Mouse (Mus musculus) neural tube, embryonic 12.5 days (tissue): ENCODE results near the gene Ppp1r9a. TPM values are rescaled to one million over a fixed set of nuclear protein-coding genes. Genes with fewer than 3 reads are reported as not detected.

Source experiments
- ATAC-seq: fragments of 200-750 bp; cut with Nextera tagmentation; 2 replicates; pipeline ENCODE4 v1.8.0; 2017; ENCODE audit warnings: low read depth, mild to moderate bottlenecking, moderate TSS enrichment, moderate library complexity; ENCODE audit not compliant: low FRiP score
- H3K27ac ChIP-seq: fragments of 300-500 bp; sonication (generic); 2 replicates; pipeline ENCODE4 v1.5.1; 2016
- H3K27me3 ChIP-seq: fragments of 300-500 bp; sonication (generic); replicated peaks from 2 replicates; pipeline ENCODE4 v1.6.1; 2016; ENCODE audit warnings: mild to moderate bottlenecking
- H3K36me3 ChIP-seq: fragments of 300-500 bp; sonication (generic); 2 replicates; pipeline ENCODE4 v1.6.1; 2016; ENCODE audit warnings: mild to moderate bottlenecking
- H3K4me1 ChIP-seq: fragments of 300-500 bp; sonication (generic); 2 replicates; pipeline ENCODE4 v1.6.1; 2016
- H3K4me2 ChIP-seq: fragments of 300-500 bp; sonication (generic); replicated peaks from 2 replicates; pipeline ENCODE4 v1.6.1; 2016; ENCODE audit warnings: mild to moderate bottlenecking
- H3K4me3 ChIP-seq: fragments of 300-500 bp; sonication (generic); 2 replicates; pipeline ENCODE4 v1.5.1; 2016
- H3K9ac ChIP-seq: fragments of 300-500 bp; sonication (generic); 2 replicates; pipeline ENCODE4 v1.6.1; 2016; ENCODE audit warnings: mild to moderate bottlenecking
- H3K9me3 ChIP-seq: fragments of 300-500 bp; sonication (generic); 2 replicates; pipeline ENCODE4 v1.6.1; 2016; ENCODE audit warnings: mild to moderate bottlenecking
- WGBS: fragments of 180-500 bp; shearing (Covaris S2); methylation state at CpG from one replicate; pipeline ENCODE4 v1.1.7; 2016; 5-methylcytosine and 5-hydroxymethylcytosine counted together
- polyA plus RNA-seq: library from polyadenylated mRNA; unstranded; fragments of >200 nt; fragmentation: Nextera tagmentation; extraction: Ambion mirVana; gene quantifications from 2 replicates; pipeline ENCODE4 v1.2.1, GENCODE M21; 2016

Ppp1r9a gene
- polyA plus RNA-seq, 1 experiment from 2014 or later: 24.8 TPM

GRCm38 (mm10) chr6:5134986-5135385 lies 232.3 kb downstream of the Ppp1r9a start:
- WGBS: 89% methylated on average over 6 of the region's 6 CpGs
- Histone ChIP-seq H3K9ac (no peak overlapping the region), H3K36me3 (no peaks in the 10 kb centered on the region; the same call in 1 of the 2 replicates), H3K4me1 (no peaks in the 10 kb centered on the region), H3K4me2 (no peak overlapping the region), H3K27ac (no peak overlapping the region), H3K27me3 (no peaks in the 10 kb centered on the region), H3K4me3 (no peak overlapping the region), H3K9me3 (no peaks in the 10 kb centered on the region)
- no peak for ATAC-seq

- no peaks in the 10 kb centered on the region for H3K27me3 ChIP-seq
- no peaks in the 10 kb centered on the region; the same call in 1 of the 2 replicates for H3K36me3 ChIP-seq
- H3K4me2 ChIP-seq: no peak overlapping the region
- H3K27ac ChIP-seq: no peak overlapping the region
- WGBS: 84% methylated on average over 6 of the region's 6 CpGs
- H3K9me3 ChIP-seq: no peaks in the 10 kb centered on the region
- no peak overlapping the region for H3K9ac ChIP-seq
- ATAC-seq: no peak
- H3K4me1 ChIP-seq: no peaks in the 10 kb centered on the region
- H3K4me3 ChIP-seq: no peak overlapping the region
These were observed 233.3 kb downstream of the Ppp1r9a start for GRCm38 (mm10) chr6:5136046-5136445.

- no peaks in the 10 kb centered on the region for H3K27me3 ChIP-seq
- H3K27ac ChIP-seq: no peak overlapping the region
- WGBS: 89% methylated on average over 12 of the region's 12 CpGs
- H3K4me2 ChIP-seq: no peak overlapping the region
- H3K36me3 ChIP-seq: no peaks in the 10 kb centered on the region; the same call in 1 of the 2 replicates
- no peak overlapping the region for H3K4me3 ChIP-seq
- ATAC-seq: no peak
- H3K9ac ChIP-seq: no peak overlapping the region
- H3K4me1 ChIP-seq: no peaks in the 10 kb centered on the region
- no peaks in the 10 kb centered on the region for H3K9me3 ChIP-seq
These were observed 236.3 kb downstream of the Ppp1r9a start for GRCm38 (mm10) chr6:5138875-5139631.

GRCm38 (mm10) chr6:5139666-5140065 lies 236.9 kb downstream of the Ppp1r9a start:
- ATAC-seq: no peak
- H3K9me3 ChIP-seq: no peaks in the 10 kb centered on the region
- WGBS: 70% methylated on average over 9 of the region's 9 CpGs
- H3K36me3 ChIP-seq: no peaks in the 10 kb centered on the region; the same call in 1 of the 2 replicates
- H3K4me2 ChIP-seq: no peak overlapping the region
- H3K4me3 ChIP-seq: no peak overlapping the region
- H3K27me3 ChIP-seq: no peaks in the 10 kb centered on the region
- H3K9ac ChIP-seq: no peak overlapping the region
- H3K27ac ChIP-seq: no peak overlapping the region
- no peaks in the 10 kb centered on the region for H3K4me1 ChIP-seq

- no peak for ATAC-seq
These were observed 244.9 kb downstream of the Ppp1r9a start for GRCm38 (mm10) chr6:5147488-5148142.

GRCm38 (mm10) chr6:5149941-5150340 lies 247.2 kb downstream of the Ppp1r9a start:
- Histone ChIP-seq H3K4me3 (no peak overlapping the region), H3K27me3 (no peaks in the 10 kb centered on the region), H3K9ac (no peak overlapping the region), H3K36me3 (no peaks in the 10 kb centered on the region), H3K27ac (no peak overlapping the region), H3K4me1 (no peaks in the 10 kb centered on the region; the same call in 1 of the 2 replicates), H3K4me2 (no peak overlapping the region), H3K9me3 (no peaks in the 10 kb centered on the region)
- ATAC-seq: no peak
- 84% methylated on average over 2 of the region's 2 CpGs for WGBS

More at GRCm38 (mm10) chr6:5147488-5148142, 244.9 kb downstream of the Ppp1r9a start:
- H3K9ac ChIP-seq: no peak overlapping the region
- no peaks in the 10 kb centered on the region for H3K36me3 ChIP-seq
- no peak overlapping the region for H3K4me3 ChIP-seq
- no peak overlapping the region for H3K4me2 ChIP-seq
- no peaks in the 10 kb centered on the region; the same call in 1 of the 2 replicates for H3K4me1 ChIP-seq
- H3K9me3 ChIP-seq: no peaks in the 10 kb centered on the region
- H3K27ac ChIP-seq: no peak overlapping the region
- no peaks in the 10 kb centered on the region for H3K27me3 ChIP-seq
- WGBS: 88% methylated on average over 13 of the region's 13 CpGs

- H3K9me3 ChIP-seq: no peaks in the 10 kb centered on the region
- H3K36me3 ChIP-seq: no peaks in the 10 kb centered on the region
- H3K27ac ChIP-seq: no peak overlapping the region
- no peak overlapping the region for H3K4me3 ChIP-seq
- H3K27me3 ChIP-seq: no peaks in the 10 kb centered on the region
- no peak overlapping the region for H3K4me2 ChIP-seq
- no peaks in the 10 kb centered on the region; the same call in 1 of the 2 replicates for H3K4me1 ChIP-seq
- 49% methylated on average over 4 of the region's 4 CpGs for WGBS
- H3K9ac ChIP-seq: no peak overlapping the region
- 0 out of 2 replicates have a peak, but pooled peaks have one; percentile 29 for ATAC-seq
These were observed 248.5 kb downstream of the Ppp1r9a start for GRCm38 (mm10) chr6:5151171-5151570.

- Histone ChIP-seq H3K27me3 (no peaks in the 10 kb centered on the region), H3K4me2 (no peak overlapping the region), H3K27ac (no peak overlapping the region), H3K9me3 (no peaks in the 10 kb centered on the region), H3K4me1 (no peaks in the 10 kb centered on the region; the same call in 1 of the 2 replicates), H3K36me3 (no peaks in the 10 kb centered on the region), H3K9ac (no peak overlapping the region), H3K4me3 (no peak overlapping the region)
- no peak for ATAC-seq
- WGBS: 96% methylated on average over 2 of the region's 2 CpGs
These were observed 249.5 kb downstream of the Ppp1r9a start for GRCm38 (mm10) chr6:5152185-5152584.

GRCm38 (mm10) chr6:5154786-5155185 lies 252.1 kb downstream of the Ppp1r9a start:
- ATAC-seq: no peak
- WGBS: 94% methylated on average over 6 of the region's 6 CpGs

GRCm38 (mm10) chr6:5155313-5155927 lies 252.7 kb downstream of the Ppp1r9a start:
- Histone ChIP-seq H3K4me2 (no peak overlapping the region), H3K27ac (no peak overlapping the region), H3K9me3 (no peaks in the 10 kb centered on the region), H3K9ac (no peak overlapping the region), H3K4me3 (no peak overlapping the region), H3K36me3 (peaks cover 13% of the 10 kb centered on the region; the same call in 1 of the 2 replicates), H3K4me1 (no peaks in the 10 kb centered on the region; the same call in 1 of the 2 replicates), H3K27me3 (no peaks in the 10 kb centered on the region)
- no peak for ATAC-seq
- WGBS: 70% methylated on average over 1 of the region's 1 CpGs

More at GRCm38 (mm10) chr6:5154786-5155185, 252.1 kb downstream of the Ppp1r9a start:
- Histone ChIP-seq H3K4me2 (no peak overlapping the region), H3K36me3 (peaks cover 7% of the 10 kb centered on the region; the same call in 1 of the 2 replicates), H3K27ac (no peak overlapping the region), H3K4me3 (no peak overlapping the region), H3K9me3 (no peaks in the 10 kb centered on the region), H3K27me3 (no peaks in the 10 kb centered on the region), H3K4me1 (no peaks in the 10 kb centered on the region; the same call in 1 of the 2 replicates), H3K9ac (no peak overlapping the region)

- Histone ChIP-seq H3K36me3 (peaks cover 13% of the 10 kb centered on the region; the same call in 1 of the 2 replicates), H3K9ac (no peak overlapping the region), H3K4me3 (no peak overlapping the region), H3K4me2 (no peak overlapping the region), H3K4me1 (no peaks in the 10 kb centered on the region), H3K27ac (no peak overlapping the region), H3K9me3 (no peaks in the 10 kb centered on the region), H3K27me3 (no peaks in the 10 kb centered on the region)
- ATAC-seq: no peak
- WGBS: 80% methylated on average over 6 of the region's 6 CpGs
These were observed 254.1 kb downstream of the Ppp1r9a start for GRCm38 (mm10) chr6:5156541-5157425.
